Mouse (Mus musculus) E14TG2a.4 (cell line): Measurements from ENCODE around the gene Dlgap3.

Experiments used
- CTCF ChIP-seq: conservative IDR thresholded peaks from 2 replicates; pipeline ENCODE4 v1.5.1; 2014; ENCODE audit warnings: low read length
- POU5F1 ChIP-seq: IDR thresholded peaks from 2 replicates; pipeline ENCODE4 v1.6.1; 2014; ENCODE audit warnings: low read length, borderline replicate concordance

DNA sequence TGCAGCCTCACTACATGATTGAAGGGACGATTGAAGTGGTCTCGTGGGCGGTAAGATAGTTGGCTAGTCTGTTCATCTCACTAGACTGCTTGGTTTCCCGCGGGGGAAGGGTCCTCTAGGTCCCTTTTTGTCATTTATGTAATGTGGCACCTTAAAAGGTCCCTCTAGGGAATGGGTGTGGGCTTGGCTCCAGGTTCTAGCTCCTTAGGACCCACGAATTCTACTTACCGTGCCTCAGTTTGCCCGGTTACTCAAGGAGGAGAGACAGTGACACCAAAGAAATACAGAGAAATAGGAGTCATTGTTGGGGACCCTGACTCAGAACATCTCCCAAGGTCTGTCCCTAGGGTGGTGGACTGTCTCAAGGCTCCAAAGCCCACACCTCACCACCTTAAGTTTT, 1.3 kb upstream of the Dlgap3 start:
- TF ChIP-seq CTCF (no peak), POU5F1 (no peak)
